Mouse (Mus musculus) liver, embryonic 11.5 days (tissue): ENCODE measurements around the gene A630076J17Rik. TPM values are rescaled to one million over a fixed set of nuclear protein-coding genes. Genes with fewer than 3 reads are reported as not detected.

ENCODE experiments used
- ATAC-seq: fragments of 200-750 bp; cut with Nextera tagmentation; replicated peaks from 2 replicates; pipeline ENCODE4 v1.8.0; 2017; ENCODE audit warnings: moderate number of reproducible peaks, mild to moderate bottlenecking, moderate TSS enrichment, moderate library complexity; ENCODE audit not compliant: low FRiP score
- DNase-seq: peaks from one replicate; pipeline ENCODE4 v3.0.0-alpha.2; 2017; ENCODE audit warnings: low spot score
- H3K27ac ChIP-seq: fragments of 300-500 bp; sonication (generic); 2 replicates; pipeline ENCODE4 v1.5.1; 2014; ENCODE audit warnings: mild to moderate bottlenecking, low read depth, low read length, control low read depth
- H3K27me3 ChIP-seq: fragments of 300-500 bp; sonication (generic); replicated peaks from 2 replicates; pipeline ENCODE4 v1.6.1; 2014; ENCODE audit warnings: low read length, mixed read lengths; ENCODE audit not compliant: control insufficient read depth, insufficient read depth
- H3K36me3 ChIP-seq: fragments of 300-500 bp; sonication (generic); 2 replicates; pipeline ENCODE4 v1.6.1; 2014; ENCODE audit warnings: mild to moderate bottlenecking, low read length, moderate library complexity, mixed read lengths; ENCODE audit not compliant: control insufficient read depth, insufficient read depth
- H3K4me1 ChIP-seq: fragments of 300-500 bp; sonication (generic); replicated peaks from 2 replicates; pipeline ENCODE4 v1.6.1; 2014; ENCODE audit warnings: low read length, mixed read lengths; ENCODE audit not compliant: control insufficient read depth, insufficient read depth
- H3K4me2 ChIP-seq: fragments of 300-500 bp; sonication (generic); 2 replicates; pipeline ENCODE4 v1.6.1; 2014; ENCODE audit warnings: mild to moderate bottlenecking, control low read depth, moderate library complexity
- H3K4me3 ChIP-seq: fragments of 300-500 bp; sonication (generic); 2 replicates; pipeline ENCODE4 v1.5.1; 2014; ENCODE audit warnings: low read depth, low read length, control low read depth
- H3K9ac ChIP-seq: fragments of 300-500 bp; sonication (generic); 2 replicates; pipeline ENCODE4 v1.6.1; 2014; ENCODE audit warnings: low read depth, low read length, control low read depth
- H3K9me3 ChIP-seq: fragments of 300-500 bp; sonication (generic); 2 replicates; pipeline ENCODE4 v1.6.1; 2016; ENCODE audit warnings: low read length, inconsistent platforms, mixed read lengths; ENCODE audit not compliant: control insufficient read depth
- WGBS: fragments of 180-500 bp; shearing (Covaris S2); extraction: QIAGEN DNeasy Blood & Tissue Kit; methylation state at CpG from one replicate; pipeline ENCODE4 v1.1.7; 2014; 5-methylcytosine and 5-hydroxymethylcytosine counted together
- polyA plus RNA-seq: library from polyadenylated mRNA; unstranded; fragments of >200 nt; fragmentation: Nextera tagmentation; extraction: Ambion mirVana; gene quantifications from 2 replicates; pipeline ENCODE4 v1.2.1, GENCODE M21; 2014

A630076J17Rik gene
- not detected in 2 replicates for polyA plus RNA-seq

GRCm38 (mm10) chr3:107230527-107230926 is at the start of gene A630076J17Rik:
TSS of gene A630076J17Rik (plus strand) at chr3:107230614.
- no peak for ATAC-seq
- WGBS, result 25% methylated on average over 1 of the region's 1 CpGs

DNA sequence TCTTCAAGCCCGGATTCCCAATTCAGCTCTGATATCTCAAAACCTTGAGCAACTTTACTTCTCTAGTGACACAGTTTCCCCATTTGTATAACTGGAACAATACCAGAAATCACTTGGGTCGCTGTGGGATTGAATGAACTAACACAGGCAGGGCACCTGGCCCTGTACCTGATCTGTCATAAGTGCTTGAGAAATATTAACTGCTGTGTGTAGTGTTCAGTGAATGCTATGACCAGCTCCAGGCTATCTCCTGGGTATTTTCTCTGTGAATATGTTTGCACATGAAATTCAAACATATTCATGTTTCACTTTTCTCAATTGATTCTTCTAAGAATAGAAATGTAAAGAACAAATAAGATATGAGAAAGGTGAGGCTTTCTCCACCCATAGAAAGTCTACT is 49.6 kb upstream of the A630076J17Rik start:
- no peaks in the 10 kb centered on the region for H3K9me3 ChIP-seq
- 61% methylated on average over 2 of the region's 2 CpGs for WGBS

More at GRCm38 (mm10) chr3:107230527-107230926, at the start of gene A630076J17Rik:
- Histone ChIP-seq H3K4me2 (no peak within 1 kb of the TSS), H3K27ac (no peak within 1 kb of the TSS), H3K36me3 (no peaks in the 10 kb centered on the region), H3K4me3 (no peak within 1 kb of the TSS), H3K27me3 (no peaks in the 10 kb centered on the region; the same call in 1 of the 2 replicates), H3K9ac (no peak within 1 kb of the TSS), H3K4me1 (no peaks in the 10 kb centered on the region), H3K9me3 (no peaks in the 10 kb centered on the region)
- DNase-seq, result no peak

GRCm38 (mm10) chr3:107182756-107183155 is 47.7 kb upstream of the A630076J17Rik start, which contains the start of gene Kcna10:
TSS of gene Kcna10 (plus strand) at chr3:107183056.
- H3K9ac ChIP-seq, result no peak within 1 kb of the TSS
- no peaks in the 10 kb centered on the region for H3K4me1 ChIP-seq
- H3K27ac ChIP-seq, result no peak within 1 kb of the TSS
- no peaks in the 10 kb centered on the region for H3K9me3 ChIP-seq
- H3K4me2 ChIP-seq, result no peak within 1 kb of the TSS
- no peaks in the 10 kb centered on the region for H3K27me3 ChIP-seq
- WGBS, result 68% methylated on average over 1 of the region's 1 CpGs
- no peak within 1 kb of the TSS for H3K4me3 ChIP-seq
- no peaks in the 10 kb centered on the region for H3K36me3 ChIP-seq
- DNase-seq (no peak), ATAC-seq (no peak)

More for the DNA sequence above, 49.6 kb upstream of the A630076J17Rik start:
- DNase-seq, result no peak
- Histone ChIP-seq H3K4me2 (no peak overlapping the region), H3K4me1 (no peaks in the 10 kb centered on the region), H3K4me3 (no peak overlapping the region), H3K9ac (no peak overlapping the region), H3K27me3 (no peaks in the 10 kb centered on the region), H3K36me3 (no peaks in the 10 kb centered on the region), H3K27ac (no peak overlapping the region)
- ATAC-seq, result no peak

DNA sequence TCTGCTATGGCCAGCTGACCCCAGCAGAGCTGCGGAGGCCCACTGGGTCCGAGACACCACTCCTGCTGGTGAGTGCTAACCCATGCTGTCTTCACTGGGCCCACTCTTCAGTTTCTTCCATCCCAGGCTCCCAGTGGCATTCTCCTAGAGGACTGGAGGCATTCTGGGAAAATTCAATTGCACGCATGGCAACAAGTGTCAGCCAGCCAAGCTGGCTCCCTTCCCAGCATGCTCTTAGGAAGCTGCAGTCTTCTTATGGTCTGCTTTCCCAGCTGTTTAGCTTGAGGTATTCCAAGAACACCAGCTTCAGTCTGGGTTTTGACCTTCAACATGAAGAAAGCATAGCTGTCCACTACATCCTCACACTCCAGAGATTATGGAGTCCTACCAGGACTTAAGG is 47.2 kb upstream of the A630076J17Rik start:
- H3K27ac ChIP-seq, result no peak overlapping the region
- no peak for DNase-seq
- H3K9me3 ChIP-seq, result no peaks in the 10 kb centered on the region
- H3K4me3 ChIP-seq, result no peak overlapping the region
- no peaks in the 10 kb centered on the region for H3K36me3 ChIP-seq
- no peak for ATAC-seq
- H3K4me2 ChIP-seq, result no peak overlapping the region
- H3K4me1 ChIP-seq, result no peaks in the 10 kb centered on the region
- no peaks in the 10 kb centered on the region for H3K27me3 ChIP-seq
- H3K9ac ChIP-seq, result no peak overlapping the region
- WGBS, result 88% methylated on average over 3 of the region's 3 CpGs

GRCm38 (mm10) chr3:107185597-107185996 is 44.8 kb upstream of the A630076J17Rik start:
- Histone ChIP-seq H3K27me3 (peaks cover 1% of the 10 kb centered on the region; the same call in 1 of the 2 replicates), H3K4me2 (no peak overlapping the region), H3K4me1 (no peaks in the 10 kb centered on the region), H3K4me3 (no peak overlapping the region), H3K36me3 (no peaks in the 10 kb centered on the region), H3K27ac (no peak overlapping the region), H3K9ac (no peak overlapping the region), H3K9me3 (no peaks in the 10 kb centered on the region)
- DNase-seq (no peak), ATAC-seq (no peak)
- WGBS, result 70% methylated on average over 3 of the region's 3 CpGs

DNA sequence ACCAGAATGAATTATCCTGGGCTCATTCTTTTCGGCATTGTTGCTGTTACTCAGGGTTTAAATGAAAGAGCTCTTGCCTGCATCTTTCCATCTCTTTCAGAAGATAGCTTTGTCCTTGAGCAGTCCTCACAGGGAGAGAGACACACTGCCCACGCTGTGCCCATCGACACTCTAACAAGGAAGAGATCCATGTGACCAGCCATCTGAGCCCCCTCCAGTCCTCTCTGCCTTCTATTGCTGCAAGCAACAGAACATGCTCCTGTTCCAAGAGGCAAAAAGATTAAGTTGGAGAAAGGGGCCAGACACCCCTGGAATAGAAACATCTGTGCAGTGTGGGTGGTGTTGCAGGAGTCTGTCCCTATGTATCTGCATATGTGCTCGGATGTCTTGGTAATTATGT is 43.4 kb upstream of the A630076J17Rik start:
- Histone ChIP-seq H3K4me2 (no peak overlapping the region), H3K36me3 (no peaks in the 10 kb centered on the region), H3K9ac (no peak overlapping the region), H3K27ac (no peak overlapping the region), H3K4me1 (no peaks in the 10 kb centered on the region), H3K9me3 (no peaks in the 10 kb centered on the region), H3K4me3 (no peak overlapping the region), H3K27me3 (peaks cover 2% of the 10 kb centered on the region; the same call in 1 of the 2 replicates)
- ATAC-seq (no peak), DNase-seq (no peak)
- 74% methylated on average over 4 of the region's 4 CpGs for WGBS

DNA sequence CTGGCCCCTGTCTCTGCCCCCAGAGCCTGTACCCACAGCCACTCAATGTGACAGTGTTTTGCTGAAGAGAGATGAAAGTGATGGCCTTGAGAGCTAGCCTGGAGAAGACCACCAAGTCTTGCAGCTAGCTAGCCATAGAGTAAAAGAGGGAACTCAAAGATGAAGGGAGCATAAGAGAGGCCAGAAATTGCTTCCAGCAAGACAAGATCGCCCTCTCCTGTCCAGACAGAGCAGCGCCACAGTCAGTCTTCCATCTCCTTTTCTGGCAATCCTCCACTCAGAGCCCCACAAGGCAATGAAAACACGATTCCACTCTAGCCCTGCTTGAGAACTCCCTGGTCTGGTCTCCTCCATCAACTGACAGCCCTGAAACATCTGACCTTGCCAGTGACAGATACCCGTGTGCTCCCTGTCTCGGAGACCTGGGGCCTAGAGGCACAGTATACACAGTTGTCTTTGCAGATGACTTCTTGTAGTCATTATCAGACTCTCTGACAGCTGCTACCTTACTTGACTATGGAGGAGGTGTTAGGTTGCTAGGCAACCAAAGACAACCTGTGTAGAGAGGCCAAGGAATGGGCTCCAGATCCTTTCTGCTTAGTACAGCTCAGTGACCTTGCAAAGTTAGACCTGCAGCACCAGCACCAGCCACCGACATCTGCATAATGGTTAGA is 42.1 kb upstream of the A630076J17Rik start:
- ATAC-seq (no peak), DNase-seq (no peak)
- WGBS, result 43% methylated on average over 6 of the region's 6 CpGs
- no peaks in the 10 kb centered on the region for H3K9me3 ChIP-seq
- H3K27me3 ChIP-seq, result peaks cover 2% of the 10 kb centered on the region; the same call in 1 of the 2 replicates
- no peak overlapping the region for H3K27ac ChIP-seq
- no peaks in the 10 kb centered on the region for H3K36me3 ChIP-seq
- H3K4me3 ChIP-seq, result no peak overlapping the region
- no peak overlapping the region for H3K4me2 ChIP-seq
- no peak overlapping the region for H3K9ac ChIP-seq
- H3K4me1 ChIP-seq, result no peaks in the 10 kb centered on the region

DNA sequence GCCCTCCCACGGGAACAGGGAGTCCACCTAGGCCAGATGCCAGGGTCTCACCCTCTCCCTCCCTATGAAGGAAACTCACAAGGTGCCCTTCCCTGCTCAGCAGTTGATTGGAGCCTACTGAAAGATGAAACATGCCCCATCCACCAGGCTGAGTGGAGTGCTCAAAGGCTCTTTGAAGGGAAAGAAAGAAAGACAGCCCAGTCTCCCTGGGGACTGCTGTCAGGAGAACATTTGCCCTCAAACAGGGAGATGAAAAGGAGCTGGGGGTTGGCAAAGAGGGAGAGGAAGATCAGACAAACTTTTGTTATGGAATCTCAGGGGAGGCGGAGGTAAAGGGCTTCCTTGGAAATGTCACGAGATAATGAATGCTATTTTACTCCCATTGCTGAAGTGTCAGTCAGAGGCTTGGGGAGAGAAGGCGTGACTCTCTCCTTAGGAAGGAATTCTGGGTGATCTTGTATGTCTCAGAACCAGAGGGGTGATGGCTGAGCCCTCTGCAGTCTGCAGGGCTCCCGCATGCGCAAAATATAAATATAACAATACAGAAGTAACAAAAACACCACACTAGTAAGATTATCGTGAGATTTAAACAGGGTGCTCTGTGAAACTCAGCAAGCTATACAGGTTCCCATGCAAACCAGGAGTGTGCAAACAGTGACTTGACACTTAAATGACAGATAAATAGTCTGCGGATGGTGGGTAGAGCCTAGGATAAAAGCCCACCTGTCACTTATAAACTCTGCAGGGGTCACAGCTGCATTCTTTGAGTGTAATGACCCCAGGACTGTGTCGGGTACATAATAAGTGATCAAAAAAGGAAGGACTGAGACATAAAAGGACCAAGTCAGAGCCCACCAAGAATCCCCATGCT is 28.9 kb upstream of the A630076J17Rik start:
- Histone ChIP-seq H3K4me1 (no peaks in the 10 kb centered on the region), H3K4me3 (no peak overlapping the region), H3K4me2 (no peak overlapping the region), H3K27ac (no peak overlapping the region), H3K27me3 (no peaks in the 10 kb centered on the region), H3K9ac (no peak overlapping the region), H3K9me3 (no peaks in the 10 kb centered on the region), H3K36me3 (no peaks in the 10 kb centered on the region)
- no peak for DNase-seq
- WGBS, result 55% methylated on average over 9 of the region's 9 CpGs
- ATAC-seq, result no peak
